ENCODE assay signal across 8 mouse cellular contexts in genomic region chr2:106694567-106694885, GRCm38 (mm10). TPM values are rescaled to one million over a fixed set of nuclear protein-coding genes. Genes with fewer than 3 reads are reported as not detected.
DNase-seq lines count a peak whose midpoint lies in the region; ATAC-seq and TF ChIP-seq lines count a peak whose summit lies in the region.

No protein-coding gene starts in this region.

- H3K27me3 ChIP-seq in cerebellum, adult 2 months (ENCODE audit: control insufficient read depth, insufficient read depth, low read length) = no peaks in the 10 kb centered on the region
- 0 out of 2 replicates have a peak, but pooled peaks cover 3% of the 10 kb centered on the region for H3K27me3 ChIP-seq in lung, postnatal 0 days (replicated peaks; ENCODE audit: insufficient read depth, low read length)
- no peaks in the 10 kb centered on the region for H3K27me3 ChIP-seq in limb, embryonic 14.5 days (ENCODE audit: control insufficient read depth, insufficient read depth, low read length)
- H3K27me3 ChIP-seq in stomach, embryonic 15.5 days (replicated peaks) = 0 out of 2 replicates have a peak, but pooled peaks cover 3% of the 10 kb centered on the region

- peak overlapping the region; percentile 95 for H3K4me3 ChIP-seq in cerebellum, adult 2 months (replicated peaks; ENCODE audit: insufficient read depth, low read depth, low read length)
- H3K4me3 ChIP-seq in lung, postnatal 0 days (ENCODE audit: low read depth, low read length) = peak overlapping the region; percentile 79
- peak overlapping the region; percentile 93 for H3K4me3 ChIP-seq in limb, embryonic 14.5 days (replicated peaks; ENCODE audit: low read length)
- peak overlapping the region; percentile 80 for H3K4me3 ChIP-seq in stomach, embryonic 15.5 days (replicated peaks)

- peak overlapping the region; percentile 100 for H3K4me2 ChIP-seq in lung, postnatal 0 days (replicated peaks; ENCODE audit: low read depth, low read length)
- peak overlapping the region; percentile 98 for H3K4me2 ChIP-seq in limb, embryonic 14.5 days (replicated peaks; ENCODE audit: low read depth, low read length, severe bottlenecking)
- H3K4me2 ChIP-seq in stomach, embryonic 15.5 days = peak overlapping the region; percentile 98

- no peak for TF ChIP-seq POLR2A in cerebellum, adult 2 months (IDR thresholded peaks at IDR 0.05; ENCODE audit: borderline replicate concordance, insufficient read depth, low read length)
- no peak for TF ChIP-seq POLR2A in limb, embryonic 14.5 days (IDR thresholded peaks at IDR 0.05; ENCODE audit: borderline replicate concordance, extremely low read depth, insufficient read depth, insufficient read length)

- H3K27ac ChIP-seq in cerebellum, adult 2 months (ENCODE audit: insufficient read depth, low read length) = peak overlapping the region; percentile 84
- H3K27ac ChIP-seq in lung, postnatal 0 days (ENCODE audit: low read length) = peak overlapping the region; percentile 59; the same call in 1 of the 2 replicates
- peak overlapping the region; percentile 98 for H3K27ac ChIP-seq in limb, embryonic 14.5 days (replicated peaks; ENCODE audit: low read depth, low read length)
- peak overlapping the region; percentile 87 for H3K27ac ChIP-seq in stomach, embryonic 15.5 days

- peak overlapping the region; percentile 64; the same call in 1 of the 2 replicates for H3K9ac ChIP-seq in lung, postnatal 0 days (replicated peaks; ENCODE audit: low read depth)
- H3K9ac ChIP-seq in limb, embryonic 14.5 days (ENCODE audit: low read depth, low read length, severe bottlenecking) = peak overlapping the region; percentile 97
- H3K9ac ChIP-seq in stomach, embryonic 15.5 days = peak overlapping the region; percentile 80

- TF ChIP-seq EP300 in lung, postnatal 0 days (IDR thresholded peaks at IDR 0.05) = no peak

- no peak for ATAC-seq in lung, postnatal 0 days
- ATAC-seq in limb, embryonic 14.5 days (ENCODE audit: low FRiP score, low read depth) = no peak
- no peak for ATAC-seq in stomach, embryonic 15.5 days (ENCODE audit: insufficient read depth, low FRiP score, low read depth)

- no peaks in the 10 kb centered on the region for H3K36me3 ChIP-seq in lung, postnatal 0 days (ENCODE audit: insufficient read depth, low read length)
- H3K36me3 ChIP-seq in limb, embryonic 14.5 days (ENCODE audit: control insufficient read depth, insufficient read depth, low read length) = peaks cover 2% of the 10 kb centered on the region; the same call in 1 of the 2 replicates
- H3K36me3 ChIP-seq in stomach, embryonic 15.5 days = no peaks in the 10 kb centered on the region

- H3K9me3 ChIP-seq in lung, postnatal 0 days (ENCODE audit: low read length) = no peaks in the 10 kb centered on the region
- no peaks in the 10 kb centered on the region for H3K9me3 ChIP-seq in limb, embryonic 14.5 days (ENCODE audit: control insufficient read depth, low read length)
- H3K9me3 ChIP-seq in stomach, embryonic 15.5 days = no peaks in the 10 kb centered on the region

- no peak for DNase-seq in cerebellum, adult 2 months
- DNase-seq in cerebellum, postnatal 4 days (ENCODE audit: low spot score in 2 of 2) = no peak
- DNase-seq in lung, postnatal 0 days (ENCODE audit: low spot score) = no peak
- DNase-seq in lung, adult 18-20 months = no peak
- no peak for DNase-seq in limb, embryonic 14.5 days (ENCODE audit: low spot score)
- no peak for DNase-seq in thymus, postnatal 25 days
- no peak for DNase-seq in T-cell, adult 2 months (ENCODE audit: low spot score)

- H3K4me1 ChIP-seq in cerebellum, adult 2 months (ENCODE audit: control insufficient read depth, insufficient read depth, low read length) = no peaks in the 10 kb centered on the region
- no peaks in the 10 kb centered on the region; the same call in 1 of the 2 replicates for H3K4me1 ChIP-seq in lung, postnatal 0 days (ENCODE audit: insufficient read depth, low read depth, low read length)
- peaks cover 14% of the 10 kb centered on the region for H3K4me1 ChIP-seq in limb, embryonic 14.5 days (ENCODE audit: control insufficient read depth, insufficient read depth, low read length)
- peaks cover 12% of the 10 kb centered on the region; the same call in 1 of the 2 replicates for H3K4me1 ChIP-seq in stomach, embryonic 15.5 days

- TF ChIP-seq CTCF in cerebellum, adult 2 months (IDR thresholded peaks at IDR 0.05; ENCODE audit: borderline replicate concordance, insufficient read depth, low read depth, low read length) = no peak
- TF ChIP-seq CTCF in lung, postnatal 0 days (IDR thresholded peaks at IDR 0.05) = no peak

- 1% methylated on average over 10 of the region's 10 CpGs for WGBS in cerebellum, adult 2 months
- WGBS in lung, postnatal 0 days = under 1% methylated on average over 10 of the region's 10 CpGs
- WGBS in limb, embryonic 14.5 days = 2% methylated on average over 10 of the region's 10 CpGs
- WGBS in stomach, embryonic 15.5 days = under 1% methylated on average over 10 of the region's 10 CpGs

RNA-seq across cellular contexts. Expression of gene Mpped2, which starts 1.5 kb away (rescaled TPM):
- 13.1 and 14.9 TPM in 2 replicates for polyA plus RNA-seq in cerebellum, adult 2 months (2012; rRNA removed)
- 9.7 and 13.9 TPM in 2 replicates for polyA plus RNA-seq in lung, postnatal 0 days (2015; fragmentation: Nextera tagmentation; extraction: Ambion mirVana)
- 37.8 and 38.8 TPM in 2 replicates for polyA plus RNA-seq in limb, embryonic 14.5 days (2012; rRNA removed)
- 79.5 and 92.9 TPM in 2 replicates for polyA plus RNA-seq in limb, embryonic 14.5 days (2014; fragmentation: Nextera tagmentation; extraction: Ambion mirVana)
- polyA plus RNA-seq in stomach, embryonic 15.5 days (2015; fragmentation: Nextera tagmentation; extraction: Ambion mirVana) = 26.9 and 30.1 TPM in 2 replicates
